Mouse (Mus musculus): ENCODE data around the gene Phyhipl.

Phyhipl gene

GRCm38 (mm10) chr10:70530185-70530823 is 125.5 kb downstream of the Phyhipl start:
- DNase-seq = no peak

- DNase-seq = peak; percentile 57
Observed at GRCm38 (mm10) chr10:70521379-70521778, 134.4 kb downstream of the Phyhipl start.

GRCm38 (mm10) chr10:70520143-70521131 is 135.3 kb downstream of the Phyhipl start:
- peak; percentile 79 for DNase-seq

- DNase-seq = no peak
Observed at GRCm38 (mm10) chr10:70519640-70520099, 136.1 kb downstream of the Phyhipl start.

- no peak for DNase-seq
Observed at GRCm38 (mm10) chr10:70516661-70517060, 139.1 kb downstream of the Phyhipl start.

- no peak for DNase-seq
Observed at GRCm38 (mm10) chr10:70514848-70515247, 140.9 kb downstream of the Phyhipl start.

- no peak for DNase-seq
Observed at GRCm38 (mm10) chr10:70507880-70508279, 147.9 kb downstream of the Phyhipl start.

Measured in embryo, embryonic 11 days (tissue).